Mouse (Mus musculus) MEL (cell line): ENCODE measurements at regions not wholly inside any gene's neighbourhood (a gene's known extent, or its start where the extent isn't known, plus 50 kb on each side); places are given as distances from the start of the nearest gene placed in this dataset.

Source experiments
- CTCF ChIP-seq, 3 experiments: IDR thresholded peaks in 2 of 3; conservative IDR thresholded peaks in 1 of 3; 2 replicates each; pipeline ENCODE4 v1.5.1; 2011 to 2012; ENCODE audit warnings: low read length in 3 of 3, low read depth in 2 of 3, mild to moderate bottlenecking in 2 of 3, improper control_type of control experiment in 1 of 3, inconsistent platforms in 1 of 3, mixed read lengths in 1 of 3, moderate library complexity in 1 of 3; ENCODE audit not compliant: control insufficient read depth in 1 of 3, insufficient read depth in 1 of 3, poor library complexity in 1 of 3, severe bottlenecking in 1 of 3
- ELF1 ChIP-seq: IDR thresholded peaks from 2 replicates; pipeline ENCODE4 v1.6.1; 2014; ENCODE audit warnings: low read depth, mild to moderate bottlenecking, inconsistent platforms, low read length, improper control_type of control experiment, moderate library complexity
- GATA1 ChIP-seq: IDR thresholded peaks from 2 replicates; pipeline ENCODE4 v1.6.1; 2011; ENCODE audit warnings: low read depth, low read length, improper control_type of control experiment
- KAT2A ChIP-seq: conservative IDR thresholded peaks from 2 replicates; pipeline ENCODE4 v1.6.1; 2012; ENCODE audit warnings: low read depth, low read length, improper control_type of control experiment, inconsistent platforms
- MAZ ChIP-seq: IDR thresholded peaks from 2 replicates; pipeline ENCODE4 v1.6.1; 2012; ENCODE audit warnings: low read depth, mild to moderate bottlenecking, inconsistent platforms, low read length, improper control_type of control experiment
- MEF2A ChIP-seq: IDR thresholded peaks from 2 replicates; pipeline ENCODE4 v1.6.1; 2014; ENCODE audit warnings: low read depth, mild to moderate bottlenecking, inconsistent platforms, low read length, improper control_type of control experiment; ENCODE audit not compliant: poor library complexity, insufficient replicate concordance, severe bottlenecking; ENCODE audit errors: extremely low read depth
- POLR2A ChIP-seq, 2 experiments: IDR thresholded peaks; 2 replicates each; pipeline ENCODE4 v1.6.1; 2011 to 2012; ENCODE audit warnings: low read length in 2 of 2, mild to moderate bottlenecking in 2 of 2, control low read depth in 1 of 2, improper control_type of control experiment in 1 of 2, low read depth in 1 of 2, moderate library complexity in 1 of 2; ENCODE audit not compliant: control insufficient read depth in 1 of 2, insufficient read depth in 1 of 2, poor library complexity in 1 of 2
- ZC3H11A ChIP-seq: IDR thresholded peaks from 2 replicates; pipeline ENCODE4 v1.6.1; 2012; ENCODE audit warnings: low read depth, mild to moderate bottlenecking, inconsistent platforms, low read length, improper control_type of control experiment

GRCm38 (mm10) chr9:41861136-41861535 is 263.0 kb downstream of the Sorl1 start:
- TF ChIP-seq POLR2A (IDR thresholded peaks at IDR 0.05; ENCODE audit: control insufficient read depth in 1 of 2, insufficient read depth in 1 of 2, low read depth in 1 of 2, low read length in 2 of 2, poor library complexity in 1 of 2) (no peak), ELF1 (no peak), GATA1 (no peak), CTCF (IDR thresholded peaks at IDR 0.05 in 2 of 3, conservative IDR thresholded peaks at IDR 0.05 in 1 of 3; ENCODE audit: control insufficient read depth in 1 of 3, insufficient read depth in 1 of 3, low read depth in 2 of 3, low read length in 3 of 3, poor library complexity in 1 of 3, severe bottlenecking in 1 of 3) (no peak), MAZ (no peak), KAT2A (no peak), MEF2A (no peak), ZC3H11A (no peak)
